ENCODE assay signal across 20 mouse cellular contexts in genomic region chr2:19406531-19406930, GRCm38 (mm10). TPM values are rescaled to one million over a fixed set of nuclear protein-coding genes. Genes with fewer than 3 reads are reported as not detected.
DNase-seq lines count a peak whose midpoint lies in the region; ATAC-seq and TF ChIP-seq lines count a peak whose summit lies in the region.
"Had no signal": no experiment of that assay in that cellular context is flagged by ENCODE, and none has a peak within 500 bp of the region (broad histone marks: within the 10 kb centered on the region; RNA-seq: fewer than 3 reads in every experiment).

No protein-coding gene starts in this region.

- peak; percentile 38; the same call in 1 of the 2 replicates for ATAC-seq in lung, embryonic 16.5 days (ENCODE audit: low read depth)
- ATAC-seq in stomach, postnatal 0 days (ENCODE audit: low FRiP score, low TSS enrichment), result no peak
- ATAC-seq: forebrain, postnatal 0 days; liver, postnatal 0 days; midbrain, embryonic 16.5 days had no signal

- no peaks in the 10 kb centered on the region for H3K4me1 ChIP-seq in lung, embryonic 16.5 days (replicated peaks; ENCODE audit: control insufficient read depth, insufficient read depth, low read length)
- no peaks in the 10 kb centered on the region for H3K4me1 ChIP-seq in lung, adult 2 months (ENCODE audit: control insufficient read depth, insufficient read depth, low read length)
- H3K4me1 ChIP-seq in stomach, postnatal 0 days (replicated peaks; ENCODE audit: control insufficient read depth, insufficient read depth), result no peaks in the 10 kb centered on the region
- H3K4me1 ChIP-seq: hindbrain, embryonic 12.5 days; neural tube, embryonic 12.5 days had no signal

- H3K27ac ChIP-seq in lung, embryonic 16.5 days (ENCODE audit: low read length), result no peak overlapping the region
- 0 out of 2 replicates have a peak overlapping the region, but pooled peaks have one; percentile 8 for H3K27ac ChIP-seq in stomach, postnatal 0 days (replicated peaks)
- H3K27ac ChIP-seq: embryonic facial prominence, embryonic 15.5 days; hindbrain, embryonic 12.5 days; limb, embryonic 13.5 days; neural tube, embryonic 12.5 days had no signal

- no peaks in the 10 kb centered on the region for H3K36me3 ChIP-seq in lung, embryonic 16.5 days (ENCODE audit: control insufficient read depth, insufficient read depth, low read length)
- H3K36me3 ChIP-seq in stomach, postnatal 0 days (ENCODE audit: control insufficient read depth, insufficient read depth, low read length), result no peaks in the 10 kb centered on the region
- H3K36me3 ChIP-seq: embryonic facial prominence, embryonic 15.5 days; hindbrain, embryonic 12.5 days; limb, embryonic 13.5 days; neural tube, embryonic 12.5 days had no signal

- 39% methylated on average over 3 of the region's 3 CpGs for WGBS in lung, embryonic 16.5 days
- WGBS in lung, adult 2 months, result 61% methylated on average over 3 of the region's 3 CpGs
- 33% methylated on average over 3 of the region's 3 CpGs for WGBS in stomach, postnatal 0 days

- no peak for TF ChIP-seq CTCF in lung, adult 2 months (IDR thresholded peaks at IDR 0.05; ENCODE audit: insufficient read depth, low read length)
- no peak for TF ChIP-seq CTCF in stomach, postnatal 0 days (IDR thresholded peaks at IDR 0.05; ENCODE audit: low read depth)

- no peak overlapping the region for H3K9ac ChIP-seq in lung, embryonic 16.5 days (ENCODE audit: low read length)
- H3K9ac ChIP-seq in stomach, postnatal 0 days (ENCODE audit: low read length), result no peak overlapping the region
- H3K9ac ChIP-seq: embryonic facial prominence, embryonic 15.5 days; forebrain, postnatal 0 days; hindbrain, embryonic 12.5 days; limb, embryonic 13.5 days; liver, postnatal 0 days; neural tube, embryonic 12.5 days had no signal

- no peak overlapping the region for H3K4me2 ChIP-seq in lung, embryonic 16.5 days (ENCODE audit: low read depth, low read length)
- no peak overlapping the region for H3K4me2 ChIP-seq in stomach, postnatal 0 days (replicated peaks; ENCODE audit: low read depth)
- H3K4me2 ChIP-seq: embryonic facial prominence, embryonic 15.5 days; hindbrain, embryonic 12.5 days; limb, embryonic 13.5 days; neural tube, embryonic 12.5 days had no signal

- H3K4me3 ChIP-seq in lung, embryonic 16.5 days (ENCODE audit: low read length), result no peak overlapping the region
- no peak overlapping the region for H3K4me3 ChIP-seq in lung, adult 2 months (replicated peaks; ENCODE audit: extremely low read depth, low read depth, low read length)
- no peak overlapping the region for H3K4me3 ChIP-seq in stomach, postnatal 0 days (ENCODE audit: low read depth, low read length)
- H3K4me3 ChIP-seq: embryonic facial prominence, embryonic 15.5 days; hindbrain, embryonic 12.5 days; limb, embryonic 13.5 days; neural tube, embryonic 12.5 days had no signal

- H3K9me3 ChIP-seq in lung, embryonic 16.5 days (ENCODE audit: control insufficient read depth, low read length), result no peaks in the 10 kb centered on the region
- H3K9me3 ChIP-seq in stomach, postnatal 0 days (ENCODE audit: control insufficient read depth, low read length), result no peaks in the 10 kb centered on the region
- H3K9me3 ChIP-seq: embryonic facial prominence, embryonic 15.5 days; hindbrain, embryonic 12.5 days; neural tube, embryonic 12.5 days had no signal

- no peaks in the 10 kb centered on the region for H3K27me3 ChIP-seq in lung, embryonic 16.5 days (ENCODE audit: control insufficient read depth, insufficient read depth, low read depth, low read length)
- no peaks in the 10 kb centered on the region for H3K27me3 ChIP-seq in stomach, postnatal 0 days (ENCODE audit: control insufficient read depth, insufficient read depth, low read length)
- H3K27me3 ChIP-seq: CH12.LX; embryonic facial prominence, embryonic 15.5 days; hindbrain, embryonic 12.5 days; limb, embryonic 13.5 days; neural tube, embryonic 12.5 days had no signal

- no peak for TF ChIP-seq POLR2A in lung, adult 2 months (IDR thresholded peaks at IDR 0.05; ENCODE audit: borderline replicate concordance, extremely low read depth, low read depth, low read length)

- no peak for DNase-seq in lung, adult 2 months
- peak; percentile 27 for DNase-seq in forelimb bud, embryonic 11.5 days (ENCODE audit: low read depth, low spot score)
- DNase-seq in kidney, postnatal 14 days, result peak; percentile 59
- DNase-seq in stomach, postnatal 0 days (ENCODE audit: low spot score), result no peak
- no peak for DNase-seq in layer of hippocampus, adult 11-12 months (ENCODE audit: low spot score)
- no peak for DNase-seq in T-cell, adult 2 months (ENCODE audit: low spot score)
- DNase-seq: adrenal gland, postnatal 14 days; cerebellum, postnatal 36 days; forebrain, postnatal 0 days; gastrocnemius, postnatal 25 days; layer of hippocampus, postnatal 36 days; liver, postnatal 0 days; thymus, postnatal 4 days had no signal

- TF ChIP-seq EP300 in stomach, postnatal 0 days (optimal IDR thresholded peaks at IDR 0.05), result no peak

RNA-seq across cellular contexts. Expression of gene Msrb2, which starts 35.3 kb away (rescaled TPM):
- polyA plus RNA-seq in lung, embryonic 16.5 days (2015; fragmentation: Nextera tagmentation; extraction: Ambion mirVana), result 33.3 and 37.7 TPM in 2 replicates
- 12.9 and 18.8 TPM in 2 replicates for polyA plus RNA-seq in lung, adult 2 months (2012; rRNA removed)
- 12.1 and 12.4 TPM in 2 replicates for polyA plus RNA-seq in stomach, postnatal 0 days (2015; fragmentation: Nextera tagmentation; extraction: Ambion mirVana)

RNA-seq across cellular contexts. Expression of gene Ptf1a, which starts 38.9 kb away (rescaled TPM):
- polyA plus RNA-seq in lung, embryonic 16.5 days (2015; fragmentation: Nextera tagmentation; extraction: Ambion mirVana), result not detected in 2 replicates
- polyA plus RNA-seq in lung, adult 2 months (2012; rRNA removed), result not detected in 2 replicates
- polyA plus RNA-seq in stomach, postnatal 0 days (2015; fragmentation: Nextera tagmentation; extraction: Ambion mirVana), result 0.48 and 0.82 TPM in 2 replicates
- polyA plus RNA-seq: embryonic facial prominence, embryonic 15.5 days; forebrain, postnatal 0 days; limb, embryonic 13.5 days; liver, postnatal 0 days; midbrain, embryonic 16.5 days had no signal

Comparison
In these comparisons a context has a peak if more than half of its experiments do, and no peak if none do; other contexts are left out.
1. DNase-seq: peak in forelimb bud, embryonic 11.5 days (single experiment) and kidney, postnatal 14 days (single experiment); none in lung, adult 2 months (single experiment), stomach, postnatal 0 days (single experiment), layer of hippocampus, adult 11-12 months (single experiment) and T-cell, adult 2 months (single experiment).